Mouse (Mus musculus): Measurements from ENCODE around the gene Rab25.

DNA sequence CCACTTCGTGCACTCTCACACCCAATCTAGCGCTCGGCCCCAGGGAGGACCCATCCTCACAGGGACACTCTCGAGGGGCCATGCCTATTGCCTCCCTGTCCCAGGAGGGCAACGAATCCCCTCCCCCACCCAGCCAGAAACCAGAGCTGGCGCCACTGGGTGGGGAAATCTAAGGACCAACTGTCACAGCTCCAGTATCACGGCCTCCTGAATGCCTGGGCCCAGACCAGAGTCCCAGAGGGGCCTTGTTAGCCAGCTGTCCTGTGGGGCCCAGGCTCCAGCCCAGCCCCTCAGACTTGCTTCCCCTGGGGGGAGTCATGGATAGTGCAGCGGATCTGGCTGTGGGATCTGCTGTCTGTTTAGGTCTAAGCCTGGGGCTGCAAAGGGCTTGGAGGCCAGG is 20.5 kb downstream of the Rab25 start:
- TF ChIP-seq POLR2A (IDR thresholded peaks at IDR 0.05; ENCODE audit: borderline replicate concordance, control insufficient read depth, low read depth, low read length) (no peak), CTCF (IDR thresholded peaks at IDR 0.05; ENCODE audit: control insufficient read depth, insufficient read depth, low read length) (no peak)

Data from bone marrow, adult 2 months (tissue).